Mouse (Mus musculus) neural tube, embryonic 15.5 days (tissue): ENCODE data around the gene Rnpc3. TPM values are rescaled to one million over a fixed set of nuclear protein-coding genes. Genes with fewer than 3 reads are reported as not detected.

Experiments used
- ATAC-seq: fragments of 200-750 bp; cut with Nextera tagmentation; 2 replicates; pipeline ENCODE4 v1.8.0; 2017; ENCODE audit warnings: mild to moderate bottlenecking, moderate TSS enrichment, moderate library complexity; ENCODE audit not compliant: low FRiP score
- H3K27ac ChIP-seq: fragments of 300-500 bp; sonication (generic); replicated peaks from 2 replicates; pipeline ENCODE4 v1.5.1; 2015; ENCODE audit warnings: mild to moderate bottlenecking, inconsistent platforms
- H3K27me3 ChIP-seq: fragments of 300-500 bp; sonication (generic); replicated peaks from 2 replicates; pipeline ENCODE4 v1.6.1; 2015; ENCODE audit warnings: inconsistent platforms
- H3K36me3 ChIP-seq: fragments of 300-500 bp; sonication (generic); 2 replicates; pipeline ENCODE4 v1.6.1; 2015; ENCODE audit warnings: inconsistent platforms
- H3K4me1 ChIP-seq: fragments of 300-500 bp; sonication (generic); 2 replicates; pipeline ENCODE4 v1.6.1; 2015; ENCODE audit warnings: inconsistent platforms
- H3K4me2 ChIP-seq: fragments of 300-500 bp; sonication (generic); 2 replicates; pipeline ENCODE4 v1.6.1; 2015; ENCODE audit warnings: inconsistent platforms, mild to moderate bottlenecking, moderate library complexity
- H3K4me3 ChIP-seq: fragments of 300-500 bp; sonication (generic); replicated peaks from 2 replicates; pipeline ENCODE4 v1.5.1; 2015; ENCODE audit warnings: mild to moderate bottlenecking, inconsistent platforms
- H3K9ac ChIP-seq: fragments of 300-500 bp; sonication (generic); replicated peaks from 2 replicates; pipeline ENCODE4 v1.6.1; 2015; ENCODE audit warnings: mild to moderate bottlenecking, inconsistent platforms
- H3K9me3 ChIP-seq: fragments of 300-500 bp; sonication (generic); replicated peaks from 2 replicates; pipeline ENCODE4 v1.6.1; 2016; ENCODE audit warnings: inconsistent platforms
- WGBS: fragments of 180-500 bp; shearing (Covaris S2); methylation state at CpG from one replicate; pipeline ENCODE4 v1.1.7; 2015; ENCODE audit warnings: mixed read lengths; 5-methylcytosine and 5-hydroxymethylcytosine counted together
- polyA plus RNA-seq: library from polyadenylated mRNA; unstranded; fragments of >200 nt; fragmentation: Nextera tagmentation; extraction: Ambion mirVana; gene quantifications from 2 replicates; pipeline ENCODE4 v1.2.1, GENCODE M21; 2015

Rnpc3 gene
- polyA plus RNA-seq, 1 experiment from 2014 or later, result 53.6 TPM

GRCm38 (mm10) chr3:113572158-113572557 lies 57.8 kb downstream of the Rnpc3 start:
- Histone ChIP-seq H3K27me3 (no peaks in the 10 kb centered on the region), H3K4me3 (no peak overlapping the region), H3K9me3 (0 out of 2 replicates have a peak, but pooled peaks cover 3% of the 10 kb centered on the region), H3K4me2 (no peak overlapping the region), H3K27ac (no peak overlapping the region), H3K36me3 (no peaks in the 10 kb centered on the region; the same call in 1 of the 2 replicates), H3K4me1 (no peaks in the 10 kb centered on the region), H3K9ac (no peak overlapping the region)
- no peak for ATAC-seq
- WGBS, result 86% methylated on average over 3 of the region's 3 CpGs

Other genes with a start within 250 kb of the Rnpc3 start
- gene Amy2a1, start 97.7 kb downstream of the Rnpc3 start, polyA plus RNA-seq, result 28.0 TPM in 1 of 2 replicates, not detected in the other
- gene Amy1, start 23.4 kb downstream of the Rnpc3 start, polyA plus RNA-seq, result 15.6 and 20.2 TPM in 2 replicates